Mouse (Mus musculus): ENCODE results near the gene Hist3h2ba. TPM values are rescaled to one million over a fixed set of nuclear protein-coding genes. Genes with fewer than 3 reads are reported as not detected.

Hist3h2ba gene
- 149 and 154 TPM in 2 replicates for polyA plus RNA-seq (2016; fragmentation: Nextera tagmentation; extraction: Ambion mirVana)

- WGBS, result under 1% methylated on average over 48 of the region's 48 CpGs
- Histone ChIP-seq H3K27me3 (no peaks in the 10 kb centered on the region), H3K36me3 (no peaks in the 10 kb centered on the region), H3K9ac (peak within 1 kb of the TSS; percentile 91), H3K4me3 (peak within 1 kb of the TSS; percentile 58), H3K4me2 (replicated peaks) (peak within 1 kb of the TSS; percentile 60), H3K4me1 (peaks cover 27% of the 10 kb centered on the region), H3K9me3 (replicated peaks) (no peaks in the 10 kb centered on the region), H3K27ac (peak within 1 kb of the TSS; percentile 99)
- peak; percentile 92 for ATAC-seq (ENCODE audit: low FRiP score)
Observed at GRCm38 (mm10) chr11:58948542-58949479, at the start of gene Hist3h2ba. Gene Hist3h2ba, plus strand, starts transcription at chr11:58948920.

GRCm38 (mm10) chr11:58901080-58901479 lies 47.6 kb upstream of the Hist3h2ba start:
- no peaks in the 10 kb centered on the region for H3K27me3 ChIP-seq
- H3K27ac ChIP-seq, result no peak overlapping the region
- no peaks in the 10 kb centered on the region for H3K9me3 ChIP-seq (replicated peaks)
- H3K9ac ChIP-seq, result no peak overlapping the region
- H3K4me3 ChIP-seq, result no peak overlapping the region
- H3K4me1 ChIP-seq, result peaks cover 8% of the 10 kb centered on the region
- peaks cover 35% of the 10 kb centered on the region for H3K36me3 ChIP-seq
- H3K4me2 ChIP-seq (replicated peaks), result no peak overlapping the region
- ATAC-seq (ENCODE audit: low FRiP score), result no peak

GRCm38 (mm10) chr11:58903511-58904409 lies 45.0 kb upstream of the Hist3h2ba start, which contains the start of gene Zfp39:
Gene Zfp39, minus strand, starts transcription at chr11:58904225.
- Histone ChIP-seq H3K9ac (peak within 1 kb of the TSS; percentile 72), H3K27me3 (no peaks in the 10 kb centered on the region), H3K4me2 (replicated peaks) (peak within 1 kb of the TSS; percentile 68), H3K27ac (peak within 1 kb of the TSS; percentile 79), H3K36me3 (peaks cover 18% of the 10 kb centered on the region), H3K4me3 (peak within 1 kb of the TSS; percentile 60), H3K9me3 (replicated peaks) (no peaks in the 10 kb centered on the region), H3K4me1 (peaks cover 8% of the 10 kb centered on the region)
- peak; percentile 98 for ATAC-seq (ENCODE audit: low FRiP score)
- WGBS, result under 1% methylated on average over 40 of the region's 40 CpGs

GRCm38 (mm10) chr11:58904410-58904718 lies 44.4 kb upstream of the Hist3h2ba start:
- 5% methylated on average over 8 of the region's 8 CpGs for WGBS
- Histone ChIP-seq H3K27me3 (no peaks in the 10 kb centered on the region), H3K4me1 (peaks cover 8% of the 10 kb centered on the region), H3K4me2 (replicated peaks) (peak overlapping the region; percentile 68), H3K9ac (no peak overlapping the region), H3K4me3 (peak overlapping the region; percentile 60), H3K9me3 (replicated peaks) (no peaks in the 10 kb centered on the region), H3K27ac (no peak overlapping the region), H3K36me3 (peaks cover 16% of the 10 kb centered on the region)
- peak; percentile 46 for ATAC-seq (ENCODE audit: low FRiP score)

GRCm38 (mm10) chr11:58904838-58905237 lies 43.9 kb upstream of the Hist3h2ba start:
- H3K4me1 ChIP-seq, result peaks cover 8% of the 10 kb centered on the region
- H3K27ac ChIP-seq, result no peak overlapping the region
- H3K9me3 ChIP-seq (replicated peaks), result no peaks in the 10 kb centered on the region
- no peaks in the 10 kb centered on the region for H3K27me3 ChIP-seq
- no peak for ATAC-seq (ENCODE audit: low FRiP score)
- 33% methylated on average over 6 of the region's 6 CpGs for WGBS
- no peak overlapping the region for H3K4me2 ChIP-seq (replicated peaks)
- no peak overlapping the region for H3K4me3 ChIP-seq
- no peak overlapping the region for H3K9ac ChIP-seq
- peaks cover 16% of the 10 kb centered on the region for H3K36me3 ChIP-seq

GRCm38 (mm10) chr11:58913776-58914175 lies 34.9 kb upstream of the Hist3h2ba start:
- 100% methylated on average over 1 of the region's 1 CpGs for WGBS
- H3K4me2 ChIP-seq (replicated peaks), result no peak overlapping the region

GRCm38 (mm10) chr11:58914461-58915028 lies 34.2 kb upstream of the Hist3h2ba start:
- 0 out of 2 replicates have a peak, but pooled peaks have one; percentile 35 for ATAC-seq (ENCODE audit: low FRiP score)
- no peaks in the 10 kb centered on the region for H3K27me3 ChIP-seq
- peak overlapping the region; percentile 33 for H3K9ac ChIP-seq
- no peaks in the 10 kb centered on the region for H3K9me3 ChIP-seq (replicated peaks)
- H3K27ac ChIP-seq, result no peak overlapping the region
- H3K4me2 ChIP-seq (replicated peaks), result peak overlapping the region; percentile 47
- peaks cover 4% of the 10 kb centered on the region; the same call in 1 of the 2 replicates for H3K4me1 ChIP-seq
- no peaks in the 10 kb centered on the region for H3K36me3 ChIP-seq
- peak overlapping the region; percentile 18 for H3K4me3 ChIP-seq
- 17% methylated on average over 17 of the region's 17 CpGs for WGBS

More at GRCm38 (mm10) chr11:58913776-58914175, 34.9 kb upstream of the Hist3h2ba start:
- H3K27ac ChIP-seq, result no peak overlapping the region
- no peaks in the 10 kb centered on the region for H3K9me3 ChIP-seq (replicated peaks)
- H3K27me3 ChIP-seq, result no peaks in the 10 kb centered on the region
- H3K36me3 ChIP-seq, result no peaks in the 10 kb centered on the region
- no peak overlapping the region for H3K4me3 ChIP-seq
- H3K4me1 ChIP-seq, result peaks cover 4% of the 10 kb centered on the region; the same call in 1 of the 2 replicates
- ATAC-seq (ENCODE audit: low FRiP score), result no peak
- H3K9ac ChIP-seq, result no peak overlapping the region

- no peak for ATAC-seq (ENCODE audit: low FRiP score)
- no peaks in the 10 kb centered on the region for H3K27me3 ChIP-seq
- no peaks in the 10 kb centered on the region for H3K36me3 ChIP-seq
- H3K4me2 ChIP-seq (replicated peaks), result no peak overlapping the region
- no peak overlapping the region for H3K27ac ChIP-seq
- no peaks in the 10 kb centered on the region for H3K9me3 ChIP-seq (replicated peaks)
- H3K9ac ChIP-seq, result no peak overlapping the region
- H3K4me3 ChIP-seq, result no peak overlapping the region
- peaks cover 4% of the 10 kb centered on the region; the same call in 1 of the 2 replicates for H3K4me1 ChIP-seq
- 56% methylated on average over 14 of the region's 14 CpGs for WGBS
Observed at GRCm38 (mm10) chr11:58916879-58917744, 31.6 kb upstream of the Hist3h2ba start.

GRCm38 (mm10) chr11:58917745-58918366 lies 30.9 kb upstream of the Hist3h2ba start, which contains the start of gene Btnl10:
Gene Btnl10, plus strand, starts transcription at chr11:58917908.
- Histone ChIP-seq H3K36me3 (no peaks in the 10 kb centered on the region), H3K27me3 (no peaks in the 10 kb centered on the region), H3K9me3 (replicated peaks) (no peaks in the 10 kb centered on the region), H3K27ac (no peak within 1 kb of the TSS), H3K4me3 (no peak within 1 kb of the TSS), H3K4me2 (replicated peaks) (no peak within 1 kb of the TSS), H3K9ac (no peak within 1 kb of the TSS), H3K4me1 (peaks cover 4% of the 10 kb centered on the region; the same call in 1 of the 2 replicates)
- WGBS, result 88% methylated on average over 12 of the region's 12 CpGs
- ATAC-seq (ENCODE audit: low FRiP score), result no peak

- ATAC-seq (ENCODE audit: low FRiP score), result no peak
- no peak overlapping the region for H3K27ac ChIP-seq
- H3K4me3 ChIP-seq, result no peak overlapping the region
- H3K9ac ChIP-seq, result no peak overlapping the region
- no peak overlapping the region for H3K4me2 ChIP-seq (replicated peaks)
- no peaks in the 10 kb centered on the region for H3K36me3 ChIP-seq
- H3K9me3 ChIP-seq (replicated peaks), result no peaks in the 10 kb centered on the region
- WGBS, result 79% methylated on average over 5 of the region's 5 CpGs
- no peaks in the 10 kb centered on the region for H3K27me3 ChIP-seq
- peaks cover 4% of the 10 kb centered on the region; the same call in 1 of the 2 replicates for H3K4me1 ChIP-seq
Observed at GRCm38 (mm10) chr11:58918759-58919158, 30.0 kb upstream of the Hist3h2ba start.

GRCm38 (mm10) chr11:58922420-58922819 lies 26.3 kb upstream of the Hist3h2ba start:
- WGBS, result 81% methylated on average over 9 of the region's 9 CpGs
- no peak for ATAC-seq (ENCODE audit: low FRiP score)
- H3K9ac ChIP-seq, result no peak overlapping the region

More at GRCm38 (mm10) chr11:58922420-58922819, 26.3 kb upstream of the Hist3h2ba start:
- no peaks in the 10 kb centered on the region for H3K36me3 ChIP-seq
- no peak overlapping the region for H3K27ac ChIP-seq
- no peaks in the 10 kb centered on the region for H3K27me3 ChIP-seq
- H3K4me1 ChIP-seq, result no peaks in the 10 kb centered on the region
- H3K9me3 ChIP-seq (replicated peaks), result no peaks in the 10 kb centered on the region
- no peak overlapping the region for H3K4me3 ChIP-seq
- no peak overlapping the region for H3K4me2 ChIP-seq (replicated peaks)
